Mouse (Mus musculus) layer of hippocampus, adult 2 months (tissue): Measurements from ENCODE around the gene Rad51b. TPM values are rescaled to one million over a fixed set of nuclear protein-coding genes. Genes with fewer than 3 reads are reported as not detected.

Source experiments
- DNase-seq, 2 experiments: peaks; one replicate each; pipeline ENCODE4 v3.0.0; 2022; ENCODE audit warnings: low spot score in 2 of 2
- H3K27ac ChIP-seq: fragments of 200-600 bp; 2 replicates; pipeline ENCODE4 v1.8.1; 2022
- H3K4me3 ChIP-seq: fragments of 200-600 bp; 2 replicates; pipeline ENCODE4 v1.8.1; 2022; ENCODE audit warnings: mild to moderate bottlenecking
- CTCF ChIP-seq: fragments of 200-600 bp; conservative IDR thresholded peaks from 2 replicates; pipeline ENCODE4 v1.8.1; 2022; ENCODE audit warnings: antibody characterized with exemption, mild to moderate bottlenecking, moderate library complexity
- total RNA-seq, 2 experiments: library from RNA; stranded (reverse); gene quantifications; 2 replicates each; pipeline ENCODE4 v1.2.3; 2021

The Rad51b gene
- total RNA-seq, 2 experiments from 2014 or later: 0.18 TPM; not detected in 1

GRCm38 (mm10) chr12:79679251-79679901 lies 382.3 kb downstream of the Rad51b start:
- no peak overlapping the region; the same call in 1 of the 2 replicates for H3K27ac ChIP-seq
- DNase-seq: no peak
- no peak for TF ChIP-seq CTCF
- no peak overlapping the region for H3K4me3 ChIP-seq

GRCm38 (mm10) chr12:79679941-79680697 lies 383.0 kb downstream of the Rad51b start:
- no peak overlapping the region for H3K4me3 ChIP-seq
- H3K27ac ChIP-seq: peak overlapping the region; percentile 41; the same call in 1 of the 2 replicates
- TF ChIP-seq CTCF: no peak
- peak in 1 of 2 experiments; percentile 35 for DNase-seq

GRCm38 (mm10) chr12:79680698-79681072 lies 383.6 kb downstream of the Rad51b start:
- DNase-seq: no peak
- Histone ChIP-seq H3K4me3 (no peak overlapping the region), H3K27ac (peak overlapping the region; percentile 41; the same call in 1 of the 2 replicates)

GRCm38 (mm10) chr12:79681571-79681970 lies 384.5 kb downstream of the Rad51b start:
- no peak overlapping the region for H3K4me3 ChIP-seq
- DNase-seq: no peak
- TF ChIP-seq CTCF: no peak
- no peak overlapping the region for H3K27ac ChIP-seq

More at GRCm38 (mm10) chr12:79680698-79681072, 383.6 kb downstream of the Rad51b start:
- TF ChIP-seq CTCF: no peak

GRCm38 (mm10) chr12:79683350-79683749 lies 386.3 kb downstream of the Rad51b start:
- TF ChIP-seq CTCF: no peak
- no peak for DNase-seq
- Histone ChIP-seq H3K4me3 (no peak overlapping the region), H3K27ac (no peak overlapping the region)

GRCm38 (mm10) chr12:79683759-79684158 lies 386.7 kb downstream of the Rad51b start:
- H3K4me3 ChIP-seq: no peak overlapping the region
- no peak for DNase-seq
- no peak for TF ChIP-seq CTCF
- H3K27ac ChIP-seq: no peak overlapping the region

GRCm38 (mm10) chr12:79684338-79684737 lies 387.3 kb downstream of the Rad51b start:
- peak; percentile 59 for TF ChIP-seq CTCF
- H3K4me3 ChIP-seq: no peak overlapping the region
- DNase-seq: no peak
- H3K27ac ChIP-seq: no peak overlapping the region

- no peak for TF ChIP-seq CTCF
- H3K27ac ChIP-seq: no peak overlapping the region
- DNase-seq: no peak
- H3K4me3 ChIP-seq: no peak overlapping the region
These were observed 389.7 kb downstream of the Rad51b start for GRCm38 (mm10) chr12:79686594-79687325.

- TF ChIP-seq CTCF: no peak
- no peak for DNase-seq
- Histone ChIP-seq H3K27ac (no peak overlapping the region), H3K4me3 (no peak overlapping the region)
These were observed 390.8 kb downstream of the Rad51b start for GRCm38 (mm10) chr12:79687683-79688386.

- Histone ChIP-seq H3K4me3 (no peak overlapping the region), H3K27ac (no peak overlapping the region)
- no peak for TF ChIP-seq CTCF
- DNase-seq: no peak
These were observed 392.2 kb downstream of the Rad51b start for GRCm38 (mm10) chr12:79689299-79689698.

- no peak overlapping the region for H3K4me3 ChIP-seq
- DNase-seq: no peak
These were observed 395.1 kb downstream of the Rad51b start for GRCm38 (mm10) chr12:79691929-79692862.

More at GRCm38 (mm10) chr12:79691929-79692862, 395.1 kb downstream of the Rad51b start:
- no peak overlapping the region for H3K27ac ChIP-seq
- TF ChIP-seq CTCF: no peak
